Mouse (Mus musculus) inflammation-experienced regulatory T-cells, adult 6 months (primary cell): ENCODE measurements at regions not wholly inside any gene's neighbourhood (a gene's known extent, or its start where the extent isn't known, plus 50 kb on each side); places are given as distances from the start of the nearest gene placed in this dataset.

ENCODE experiments used
- ATAC-seq: one replicate; pipeline ENCODE4 v1.8.0; 2017

- peak; percentile 60 for ATAC-seq
These were observed 155.5 kb downstream of the Sec61b start for GRCm38 (mm10) chr4:47630006-47630405.

GRCm38 (mm10) chr4:47630427-47630826, 156.0 kb downstream of the Sec61b start:
- peak; percentile 17 for ATAC-seq

- no peak for ATAC-seq
These were observed 164.5 kb downstream of the Sec61b start for GRCm38 (mm10) chr4:47638876-47639494.

- ATAC-seq: no peak
These were observed 170.6 kb downstream of the Sec61b start for GRCm38 (mm10) chr4:47645093-47645492.

- no peak for ATAC-seq
These were observed 174.2 kb downstream of the Sec61b start for GRCm38 (mm10) chr4:47648701-47649100.

GRCm38 (mm10) chr4:47649951-47650350, 175.5 kb downstream of the Sec61b start:
- ATAC-seq: no peak

GRCm38 (mm10) chr4:47651521-47651920, 177.1 kb downstream of the Sec61b start:
- no peak for ATAC-seq

GRCm38 (mm10) chr4:47653143-47653542, 178.7 kb downstream of the Sec61b start:
- ATAC-seq: no peak

- no peak for ATAC-seq
These were observed 195.1 kb downstream of the Sec61b start for GRCm38 (mm10) chr4:47669519-47669918.

GRCm38 (mm10) chr4:47670476-47670875, 196.0 kb downstream of the Sec61b start:
- ATAC-seq: no peak

- no peak for ATAC-seq
These were observed 196.9 kb downstream of the Sec61b start for GRCm38 (mm10) chr4:47671362-47671761.

- ATAC-seq: no peak
These were observed 206.7 kb downstream of the Sec61b start for GRCm38 (mm10) chr4:47681141-47681540.

GRCm38 (mm10) chr4:47691207-47691606, 216.7 kb downstream of the Sec61b start:
- ATAC-seq: no peak

GRCm38 (mm10) chr4:47692654-47693053, 218.2 kb downstream of the Sec61b start:
- no peak for ATAC-seq

- ATAC-seq: no peak
These were observed 218.8 kb downstream of the Sec61b start for GRCm38 (mm10) chr4:47693221-47693620.

- no peak for ATAC-seq
These were observed 222.6 kb downstream of the Sec61b start for GRCm38 (mm10) chr4:47697071-47697470.

- ATAC-seq: no peak
These were observed 224.1 kb downstream of the Sec61b start for GRCm38 (mm10) chr4:47698514-47698913.

GRCm38 (mm10) chr4:47698926-47699325, 224.5 kb downstream of the Sec61b start:
- no peak for ATAC-seq

- no peak for ATAC-seq
These were observed 229.0 kb downstream of the Sec61b start for GRCm38 (mm10) chr4:47703501-47703900.

- ATAC-seq: no peak
These were observed 230.1 kb downstream of the Sec61b start for GRCm38 (mm10) chr4:47704607-47705006.

GRCm38 (mm10) chr4:47707966-47708365, 233.5 kb downstream of the Sec61b start:
- ATAC-seq: no peak

GRCm38 (mm10) chr4:47713387-47713786, 238.9 kb downstream of the Sec61b start:
- ATAC-seq: no peak

- no peak for ATAC-seq
These were observed 250.0 kb downstream of the Sec61b start for GRCm38 (mm10) chr4:47724331-47725004.

GRCm38 (mm10) chr4:47725005-47725340, 250.5 kb downstream of the Sec61b start:
- no peak for ATAC-seq
